Mouse (Mus musculus) embryonic facial prominence, embryonic 13.5 days (tissue): Measurements from ENCODE around the gene Gm17428. TPM values are rescaled to one million over a fixed set of nuclear protein-coding genes. Genes with fewer than 3 reads are reported as not detected.
"Not testable (repeated sequence)": the region's sequence is repeated elsewhere in the genome, so short reads cannot be mapped to it uniquely, and the experiment has no call there.

Experiments used
- ATAC-seq: fragments of 200-750 bp; cut with Nextera tagmentation; 2 replicates; pipeline ENCODE4 v1.8.0; 2017; ENCODE audit warnings: low read depth; ENCODE audit not compliant: insufficient number of reproducible peaks, insufficient read depth, low FRiP score, low TSS enrichment
- H3K27ac ChIP-seq: fragments of 300-500 bp; sonication (generic); 2 replicates; pipeline ENCODE4 v1.5.1; 2015; ENCODE audit warnings: moderate library complexity, mild to moderate bottlenecking, inconsistent platforms
- H3K27me3 ChIP-seq: fragments of 300-500 bp; sonication (generic); 2 replicates; pipeline ENCODE4 v1.6.1; 2015; ENCODE audit warnings: mild to moderate bottlenecking, inconsistent platforms
- H3K36me3 ChIP-seq: fragments of 300-500 bp; sonication (generic); 2 replicates; pipeline ENCODE4 v1.6.1; 2015; ENCODE audit warnings: mild to moderate bottlenecking, inconsistent platforms
- H3K4me1 ChIP-seq: fragments of 300-500 bp; sonication (generic); 2 replicates; pipeline ENCODE4 v1.6.1; 2015; ENCODE audit warnings: inconsistent platforms
- H3K4me2 ChIP-seq: fragments of 300-500 bp; sonication (generic); 2 replicates; pipeline ENCODE4 v1.6.1; 2015; ENCODE audit warnings: moderate library complexity, mild to moderate bottlenecking, inconsistent platforms
- H3K4me3 ChIP-seq: fragments of 300-500 bp; sonication (generic); 2 replicates; pipeline ENCODE4 v1.5.1; 2015; ENCODE audit warnings: mild to moderate bottlenecking, inconsistent platforms
- H3K9ac ChIP-seq: fragments of 300-500 bp; sonication (generic); 2 replicates; pipeline ENCODE4 v1.6.1; 2015; ENCODE audit warnings: mild to moderate bottlenecking, inconsistent platforms
- H3K9me3 ChIP-seq: fragments of 300-500 bp; sonication (generic); 2 replicates; pipeline ENCODE4 v1.6.1; 2016; ENCODE audit warnings: inconsistent platforms
- WGBS: fragments of 180-500 bp; shearing (Covaris S2); methylation state at CpG from one replicate; pipeline ENCODE4 v1.1.7; 2015; ENCODE audit warnings: mixed read lengths; 5-methylcytosine and 5-hydroxymethylcytosine counted together
- polyA plus RNA-seq: library from polyadenylated mRNA; unstranded; fragments of >200 nt; fragmentation: Nextera tagmentation; extraction: Ambion mirVana; gene quantifications from 2 replicates; pipeline ENCODE4 v1.2.1, GENCODE M21; 2015

The Gm17428 gene
- polyA plus RNA-seq, 1 experiment from 2014 or later = not detected

- Histone ChIP-seq H3K27ac (peak within 1 kb of the TSS; percentile 48; the same call in 1 of the 2 replicates), H3K9ac (0 out of 2 replicates have a peak within 1 kb of the TSS, but pooled peaks have one; percentile 40), H3K4me3 (no peak within 1 kb of the TSS), H3K4me1 (peaks cover 25% of the 10 kb centered on the region), H3K27me3 (no peaks in the 10 kb centered on the region), H3K36me3 (no peaks in the 10 kb centered on the region), H3K4me2 (no peak within 1 kb of the TSS), H3K9me3 (no peaks in the 10 kb centered on the region)
- ATAC-seq = no peak
- 52% methylated on average over 11 of the region's 11 CpGs for WGBS
These were observed 17.6 kb downstream of the Gm17428 start, which contains the start of gene Myh7 for GRCm38 (mm10) chr14:54994136-54994868. Gene Myh7, minus strand, starts transcription at chr14:54994626.

- H3K27ac ChIP-seq = 0 out of 2 replicates have a peak overlapping the region, but pooled peaks have one; percentile 22
- H3K9ac ChIP-seq = no peak overlapping the region
- H3K4me1 ChIP-seq = peaks cover 25% of the 10 kb centered on the region
- no peaks in the 10 kb centered on the region for H3K27me3 ChIP-seq
- no peaks in the 10 kb centered on the region for H3K9me3 ChIP-seq
- H3K4me3 ChIP-seq = no peak overlapping the region
- no peak overlapping the region for H3K4me2 ChIP-seq
- ATAC-seq = no peak
- H3K36me3 ChIP-seq = no peaks in the 10 kb centered on the region
These were observed 18.1 kb downstream of the Gm17428 start for GRCm38 (mm10) chr14:54994869-54995186.

- WGBS = 31% methylated on average over 14 of the region's 14 CpGs
- Histone ChIP-seq H3K9ac (0 out of 2 replicates have a peak overlapping the region, but pooled peaks have one; percentile 40), H3K4me2 (no peak overlapping the region), H3K9me3 (no peaks in the 10 kb centered on the region), H3K27me3 (no peaks in the 10 kb centered on the region), H3K27ac (peak overlapping the region; percentile 48; the same call in 1 of the 2 replicates), H3K36me3 (no peaks in the 10 kb centered on the region), H3K4me3 (no peak overlapping the region), H3K4me1 (peaks cover 25% of the 10 kb centered on the region)
- ATAC-seq = no peak
These were observed 18.9 kb downstream of the Gm17428 start for GRCm38 (mm10) chr14:54995457-54996138.

GRCm38 (mm10) chr14:54996793-54997192 is 20.1 kb downstream of the Gm17428 start:
- H3K27me3 ChIP-seq = no peaks in the 10 kb centered on the region
- H3K9me3 ChIP-seq = no peaks in the 10 kb centered on the region
- H3K9ac ChIP-seq = no peak overlapping the region
- no peak overlapping the region for H3K4me3 ChIP-seq
- H3K27ac ChIP-seq = peak overlapping the region; percentile 33; the same call in 1 of the 2 replicates
- no peaks in the 10 kb centered on the region for H3K36me3 ChIP-seq
- H3K4me2 ChIP-seq = no peak overlapping the region
- 44% methylated on average over 9 of the region's 9 CpGs for WGBS
- peaks cover 25% of the 10 kb centered on the region for H3K4me1 ChIP-seq
- ATAC-seq = 0 out of 2 replicates have a peak, but pooled peaks have one; percentile 45

GRCm38 (mm10) chr14:54997297-54997696 is 20.6 kb downstream of the Gm17428 start:
- WGBS = 46% methylated on average over 4 of the region's 4 CpGs
- no peak for ATAC-seq
- no peak overlapping the region; the same call in 1 of the 2 replicates for H3K27ac ChIP-seq

GRCm38 (mm10) chr14:54998680-54999079 is 21.9 kb downstream of the Gm17428 start:
- H3K9me3 ChIP-seq = no peaks in the 10 kb centered on the region
- no peak for ATAC-seq
- peaks cover 32% of the 10 kb centered on the region for H3K4me1 ChIP-seq
- no peaks in the 10 kb centered on the region for H3K27me3 ChIP-seq
- H3K27ac ChIP-seq = no peak overlapping the region
- H3K4me3 ChIP-seq = no peak overlapping the region
- no peak overlapping the region for H3K4me2 ChIP-seq
- H3K9ac ChIP-seq = no peak overlapping the region
- no peaks in the 10 kb centered on the region for H3K36me3 ChIP-seq

More at GRCm38 (mm10) chr14:54997297-54997696, 20.6 kb downstream of the Gm17428 start:
- Histone ChIP-seq H3K4me1 (peaks cover 28% of the 10 kb centered on the region), H3K36me3 (no peaks in the 10 kb centered on the region), H3K9ac (no peak overlapping the region), H3K4me2 (no peak overlapping the region), H3K9me3 (no peaks in the 10 kb centered on the region), H3K4me3 (no peak overlapping the region), H3K27me3 (no peaks in the 10 kb centered on the region)

DNA sequence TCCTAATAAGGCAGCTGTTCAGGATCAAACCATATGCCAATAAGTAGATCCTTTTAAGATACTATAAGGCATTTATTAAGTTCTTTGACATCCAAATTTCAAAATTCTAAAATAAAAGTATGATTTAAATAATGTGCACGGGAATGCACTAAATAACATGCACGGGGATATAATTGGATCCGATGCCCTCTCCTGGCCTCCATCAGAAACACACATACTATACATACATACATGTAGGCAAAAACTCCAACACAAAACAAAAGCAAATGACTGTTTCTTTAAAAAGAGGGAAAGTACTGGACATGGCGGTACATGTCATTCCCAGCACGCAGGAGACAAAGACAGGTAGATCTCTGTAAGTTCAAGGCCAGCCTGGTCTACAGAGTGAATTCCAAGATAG is 23.1 kb downstream of the Gm17428 start:
- H3K27me3 ChIP-seq, H3K4me2 ChIP-seq, ATAC-seq, H3K36me3 ChIP-seq, H3K9me3 ChIP-seq, H3K27ac ChIP-seq, H3K9ac ChIP-seq, H3K4me3 ChIP-seq: not testable (repeated sequence)
- 81% methylated on average over 5 of the region's 5 CpGs for WGBS
- peaks cover 29% of the 10 kb centered on the region for H3K4me1 ChIP-seq

DNA sequence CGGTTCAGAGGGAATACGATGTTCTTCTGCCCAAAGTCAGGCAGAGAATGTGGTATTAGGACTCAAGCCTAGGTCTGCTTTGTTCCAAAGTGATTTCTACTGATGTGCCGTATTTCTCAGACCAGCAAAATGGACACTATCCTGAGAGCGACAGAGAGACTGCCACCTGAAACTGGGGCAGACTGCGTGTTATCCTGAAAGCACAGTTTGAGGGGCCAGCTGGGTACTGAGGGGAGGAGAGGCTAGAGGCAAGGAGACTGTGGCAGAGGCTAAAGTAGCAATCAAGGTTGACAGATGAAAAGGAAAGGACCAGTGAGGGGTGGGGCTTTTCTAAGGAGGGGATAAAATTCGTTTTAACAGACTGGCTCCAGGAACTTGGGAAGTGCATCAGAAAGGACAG is 24.1 kb downstream of the Gm17428 start:
- Histone ChIP-seq H3K36me3 (no peaks in the 10 kb centered on the region), H3K4me3 (no peak overlapping the region), H3K4me2 (no peak overlapping the region), H3K4me1 (peaks cover 20% of the 10 kb centered on the region), H3K27me3 (no peaks in the 10 kb centered on the region), H3K9me3 (no peaks in the 10 kb centered on the region), H3K9ac (no peak overlapping the region), H3K27ac (no peak overlapping the region)
- ATAC-seq = no peak
- WGBS = 81% methylated on average over 6 of the region's 6 CpGs

- no peak for ATAC-seq
- Histone ChIP-seq H3K27me3 (no peaks in the 10 kb centered on the region), H3K4me1 (peaks cover 19% of the 10 kb centered on the region), H3K4me3 (no peak overlapping the region), H3K9ac (no peak overlapping the region), H3K9me3 (no peaks in the 10 kb centered on the region), H3K27ac (no peak overlapping the region), H3K36me3 (no peaks in the 10 kb centered on the region), H3K4me2 (no peak overlapping the region)
- WGBS = 87% methylated on average over 2 of the region's 2 CpGs
These were observed 24.7 kb downstream of the Gm17428 start for GRCm38 (mm10) chr14:55001446-55001845.

- Histone ChIP-seq H3K4me3 (no peak overlapping the region), H3K4me2 (no peak overlapping the region), H3K27me3 (no peaks in the 10 kb centered on the region), H3K9me3 (no peaks in the 10 kb centered on the region), H3K27ac (no peak overlapping the region), H3K9ac (no peak overlapping the region), H3K36me3 (no peaks in the 10 kb centered on the region), H3K4me1 (peaks cover 13% of the 10 kb centered on the region; the same call in 1 of the 2 replicates)
- ATAC-seq = no peak
- 41% methylated on average over 12 of the region's 12 CpGs for WGBS
These were observed 25.4 kb downstream of the Gm17428 start for GRCm38 (mm10) chr14:55001938-55002686.

DNA sequence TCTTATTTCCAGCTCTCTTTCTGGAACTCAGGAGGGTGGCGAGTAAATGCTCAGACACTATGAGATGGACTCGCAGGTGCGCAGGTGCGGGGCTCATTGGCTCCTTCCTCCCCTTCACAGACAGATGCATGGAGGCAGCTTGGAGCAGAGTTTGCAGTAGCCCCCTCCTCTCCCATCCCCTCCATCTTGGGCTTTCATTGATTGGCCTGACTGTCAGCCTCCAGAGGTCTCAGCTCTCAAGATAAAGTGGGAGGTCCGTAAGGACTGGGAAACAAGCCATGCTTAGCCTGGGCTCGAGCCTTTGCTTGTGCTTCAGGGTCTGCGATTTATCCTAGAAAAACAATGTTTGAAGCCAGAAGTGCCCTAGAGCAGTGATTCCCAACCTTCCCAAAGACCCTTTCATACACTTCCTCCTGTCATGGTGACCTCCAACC is 26.0 kb downstream of the Gm17428 start:
- no peaks in the 10 kb centered on the region for H3K9me3 ChIP-seq
- no peaks in the 10 kb centered on the region for H3K27me3 ChIP-seq
- no peaks in the 10 kb centered on the region for H3K36me3 ChIP-seq
- H3K4me3 ChIP-seq = no peak overlapping the region
- H3K4me2 ChIP-seq = no peak overlapping the region
- WGBS = 68% methylated on average over 7 of the region's 7 CpGs
- ATAC-seq = no peak
- no peak overlapping the region for H3K27ac ChIP-seq
- H3K4me1 ChIP-seq = 0 out of 2 replicates have a peak, but pooled peaks cover 11% of the 10 kb centered on the region
- no peak overlapping the region for H3K9ac ChIP-seq
